ENCODE assay signal across 9 mouse cellular contexts in the genomic region with DNA sequence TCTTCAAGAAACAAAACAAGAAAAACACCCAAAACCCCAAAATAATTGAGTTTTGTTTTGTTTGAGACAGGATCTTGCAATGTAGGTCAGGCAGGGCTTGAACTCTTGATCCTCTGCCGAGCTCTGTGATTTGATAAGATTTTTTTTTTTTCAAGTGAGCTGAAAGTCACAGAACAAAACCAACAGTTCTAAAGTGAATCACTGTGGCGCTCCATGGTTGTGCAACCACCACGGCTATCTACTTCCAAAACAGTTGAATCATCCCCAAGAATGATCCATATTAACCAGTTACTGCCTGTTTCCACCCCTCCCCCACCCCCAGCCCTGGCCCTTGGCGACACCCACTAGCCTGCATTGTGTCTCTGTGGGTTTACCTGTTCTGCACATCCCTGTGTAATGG. TPM values are rescaled to one million over a fixed set of nuclear protein-coding genes. Genes with fewer than 3 reads are reported as not detected.
DNase-seq lines count a peak whose midpoint lies in the region; ATAC-seq lines count a peak whose summit lies in the region.
"Had no signal": no experiment of that assay in that cellular context is flagged by ENCODE, and none has a peak within 500 bp of the region (broad histone marks: within the 10 kb centered on the region; RNA-seq: fewer than 3 reads in every experiment).

No protein-coding gene starts in this region.

- ATAC-seq in heart, embryonic 13.5 days (ENCODE audit: extremely low read depth, insufficient number of reproducible peaks, low FRiP score, low TSS enrichment) = no peak
- no peak for ATAC-seq in heart, embryonic 14.5 days (ENCODE audit: insufficient number of reproducible peaks, insufficient read depth, low FRiP score, low read depth)
- ATAC-seq in megakaryocyte progenitor cell, adult 5-6 weeks (replicated peaks; ENCODE audit: poor library complexity) = no peak

- no peak for DNase-seq in heart, postnatal 36 days
- peak; percentile 87 for DNase-seq in NIH3T3 (ENCODE audit: low read depth)
- DNase-seq in cerebellum, postnatal 4 days (ENCODE audit: low spot score in 2 of 2) = no peak
- no peak for DNase-seq in gastrocnemius, postnatal 25 days

- peak overlapping the region; percentile 90 for H3K9ac ChIP-seq in heart, embryonic 13.5 days
- H3K9ac ChIP-seq in heart, embryonic 14.5 days (ENCODE audit: low read length) = peak overlapping the region; percentile 91; the same call in 1 of the 2 replicates

- peak overlapping the region; percentile 83 for H3K4me3 ChIP-seq in heart, embryonic 13.5 days
- peak overlapping the region in 1 of 2 experiments; percentile 99; a peak in 3 of 4 replicates for H3K4me3 ChIP-seq in heart, embryonic 14.5 days (ENCODE audit: control insufficient read depth in 1 of 2, insufficient read depth in 1 of 2, low read depth in 1 of 2, low read length in 2 of 2)
- peak overlapping the region; percentile 98 for H3K4me3 ChIP-seq in macrophage (ENCODE audit: inconsistent target)

- H3K9me3 ChIP-seq in heart, embryonic 13.5 days = no peaks in the 10 kb centered on the region
- no peaks in the 10 kb centered on the region for H3K9me3 ChIP-seq in heart, embryonic 14.5 days (ENCODE audit: control insufficient read depth, low read length)
- H3K9me3 ChIP-seq: G1E had no signal

- peaks cover 23% of the 10 kb centered on the region for H3K36me3 ChIP-seq in heart, embryonic 13.5 days
- H3K36me3 ChIP-seq in heart, embryonic 14.5 days (ENCODE audit: control insufficient read depth, insufficient read depth, low read length) = peaks cover 17% of the 10 kb centered on the region; the same call in 1 of the 2 replicates
- H3K36me3 ChIP-seq in macrophage (ENCODE audit: inconsistent target) = no peaks in the 10 kb centered on the region

- intact Hi-C loops in heart, postnatal 36 days (cut with DNase I) = no loop called here

- peaks cover 38% of the 10 kb centered on the region for H3K4me1 ChIP-seq in heart, embryonic 13.5 days
- peaks cover 3 to 20% of the 10 kb centered on the region in 2 experiments; a peak in 3 of 4 replicates for H3K4me1 ChIP-seq in heart, embryonic 14.5 days (ENCODE audit: control insufficient read depth in 2 of 2, insufficient read depth in 2 of 2, low read length in 2 of 2)

- H3K79me2 ChIP-seq in macrophage (ENCODE audit: inconsistent target) = peaks cover 65% of the 10 kb centered on the region

- H3K27ac ChIP-seq in heart, embryonic 13.5 days (replicated peaks) = no peak overlapping the region
- no peak overlapping the region for H3K27ac ChIP-seq in heart, embryonic 14.5 days (replicated peaks in 1 of 2; ENCODE audit: control insufficient read depth in 1 of 2, insufficient read depth in 1 of 2, low read depth in 2 of 2, low read length in 2 of 2)
- H3K27ac ChIP-seq in macrophage = peak overlapping the region; percentile 66; the same call in 1 of the 2 replicates

- H3K27me3 ChIP-seq in heart, embryonic 13.5 days (replicated peaks) = no peaks in the 10 kb centered on the region
- H3K27me3 ChIP-seq in heart, embryonic 14.5 days (ENCODE audit: control insufficient read depth, insufficient read depth, low read length) = no peaks in the 10 kb centered on the region

- whole genome bisulfite sequencing in heart, embryonic 13.5 days = 65% methylated on average over 4 of the region's 4 CpGs
- WGBS in heart, embryonic 14.5 days = 66% methylated on average over 4 of the region's 4 CpGs
- WGBS in macrophage (ENCODE audit: missing documents) = 28% methylated on average over 4 of the region's 4 CpGs

- peak overlapping the region; percentile 89 for H3K4me2 ChIP-seq in heart, embryonic 13.5 days
- peak overlapping the region; percentile 93 for H3K4me2 ChIP-seq in heart, embryonic 14.5 days (ENCODE audit: low read length)

RNA-seq across cellular contexts. Expression of gene Wbp1l, which starts 1.5 kb away (rescaled TPM):
- polyA plus RNA-seq in heart, embryonic 13.5 days (2015; fragmentation: Nextera tagmentation; extraction: Ambion mirVana) = 41.6 and 42.0 TPM in 2 replicates
- 10 to 100 TPM; 51.2 to 59.1 TPM for total RNA-seq in heart, postnatal 36 days (2021)
- 48.8 and 49.3 TPM in 2 replicates for polyA plus RNA-seq in heart, embryonic 14.5 days (2014; fragmentation: Nextera tagmentation; extraction: Ambion mirVana)
- total RNA-seq in macrophage (2018; cell fraction: chromatin; rRNA removed) = 100 to 1,000 TPM in 1 of 26 experiments, 10 to 100 TPM in 25; 34.4 to 104 (median 65.7) TPM
- total RNA-seq in macrophage (2018; cell fraction: cytosol; rRNA removed) = 10 to 100 TPM; 49.8 to 85.2 (median 66.4) TPM
- 100 to 1,000 TPM in 3 of 26 experiments, 10 to 100 TPM in 23; 46.8 to 116 (median 88.0) TPM for total RNA-seq in macrophage (2018; cell fraction: nucleus; rRNA removed)
- 52.4 to 61.0 TPM (median 59.3 TPM) in 3 replicates for polyA plus RNA-seq in macrophage (2018)
- 17.0 and 18.4 TPM in 2 replicates for total RNA-seq in megakaryocyte progenitor cell, adult 5-6 weeks (2015)
- 23.3 and 25.7 TPM in 2 replicates for total RNA-seq in megakaryocyte progenitor cell, adult 5-6 weeks (2017)
- total RNA-seq in gastrocnemius, postnatal 25 days (2021) = 10 to 100 TPM; 39.0 to 47.3 TPM

RNA-seq across cellular contexts. Expression of gene Sfxn2, which starts 27.2 kb away (rescaled TPM):
- polyA plus RNA-seq in heart, embryonic 13.5 days (2015; fragmentation: Nextera tagmentation; extraction: Ambion mirVana) = 8.1 and 9.1 TPM in 2 replicates
- 1 to 10 TPM; 3.1 to 3.5 TPM for total RNA-seq in heart, postnatal 36 days (2021)
- polyA plus RNA-seq in heart, embryonic 14.5 days (2014; fragmentation: Nextera tagmentation; extraction: Ambion mirVana) = 8.0 and 8.8 TPM in 2 replicates
- 10 to 100 TPM in 12 of 26 experiments, 1 to 10 TPM in 13, under 1 TPM in 1; 1.00 to 20.7 (median 9.2) TPM for total RNA-seq in macrophage (2018; cell fraction: chromatin; rRNA removed)
- total RNA-seq in macrophage (2018; cell fraction: cytosol; rRNA removed) = 1 to 10 TPM; 4.2 to 8.7 (median 6.3) TPM
- 10 to 100 TPM in 10 of 26 experiments, 1 to 10 TPM in 16; 2.9 to 19.8 (median 7.7) TPM for total RNA-seq in macrophage (2018; cell fraction: nucleus; rRNA removed)
- polyA plus RNA-seq in macrophage (2018) = 3.7 to 8.0 TPM (median 6.1 TPM) in 3 replicates
- total RNA-seq in megakaryocyte progenitor cell, adult 5-6 weeks (2015) = 7.8 and 9.2 TPM in 2 replicates
- total RNA-seq in megakaryocyte progenitor cell, adult 5-6 weeks (2017) = 8.9 and 9.7 TPM in 2 replicates
- 1 to 10 TPM; 2.8 TPM for total RNA-seq in gastrocnemius, postnatal 25 days (2021)

RNA-seq across cellular contexts. Expression of gene Arl3, which starts 27.4 kb away (rescaled TPM):
- 82.1 and 97.1 TPM in 2 replicates for polyA plus RNA-seq in heart, embryonic 13.5 days (2015; fragmentation: Nextera tagmentation; extraction: Ambion mirVana)
- total RNA-seq in heart, postnatal 36 days (2021) = 10 to 100 TPM; 38.5 to 40.4 TPM
- polyA plus RNA-seq in heart, embryonic 14.5 days (2014; fragmentation: Nextera tagmentation; extraction: Ambion mirVana) = 54.4 and 72.5 TPM in 2 replicates
- total RNA-seq in macrophage (2018; cell fraction: chromatin; rRNA removed) = 10 to 100 TPM in 10 of 26 experiments, 1 to 10 TPM in 16; 1.4 to 28.2 (median 8.6) TPM
- total RNA-seq in macrophage (2018; cell fraction: cytosol; rRNA removed) = 10 to 100 TPM; 24.0 to 41.5 (median 31.3) TPM
- 10 to 100 TPM in 11 of 26 experiments, 1 to 10 TPM in 15; 3.3 to 25.5 (median 8.6) TPM for total RNA-seq in macrophage (2018; cell fraction: nucleus; rRNA removed)
- polyA plus RNA-seq in macrophage (2018) = 31.2 to 78.5 TPM (median 36.3 TPM) in 3 replicates
- total RNA-seq in megakaryocyte progenitor cell, adult 5-6 weeks (2015) = 12.5 and 15.6 TPM in 2 replicates
- 10.2 and 13.4 TPM in 2 replicates for total RNA-seq in megakaryocyte progenitor cell, adult 5-6 weeks (2017)
- 10 to 100 TPM; 49.6 to 55.8 TPM for total RNA-seq in gastrocnemius, postnatal 25 days (2021)
